Mouse (Mus musculus) adrenal gland, adult 10 weeks (tissue): ENCODE data around the gene Zic3. TPM values are rescaled to one million over a fixed set of nuclear protein-coding genes. Genes with fewer than 3 reads are reported as not detected.

ENCODE experiments used
- polyA plus RNA-seq: library from polyadenylated mRNA; stranded (reverse); fragments of 350-450 nt; fragmentation: Illumina TruSeq; extraction: RNeasy Lipid Tissue Mini Kit (QIAGEN cat#74804); gene quantifications from one replicate; pipeline ENCODE4 v1.2.3, GENCODE M21; 2014; ENCODE audit warnings: low read depth, low replicate concordance

Zic3 gene
- not detected for polyA plus RNA-seq

GRCm38 (mm10) chrX:58022400-58022799, at the start of gene Zic3:
Zic3 (plus strand) TSS chrX:58022700.

